Mouse (Mus musculus): ENCODE results near the gene Lcn8. TPM values are rescaled to one million over a fixed set of nuclear protein-coding genes. Genes with fewer than 3 reads are reported as not detected.
"Not testable (repeated sequence)": the region's sequence is repeated elsewhere in the genome, so short reads cannot be mapped to it uniquely, and the experiment has no call there.

Lcn8 gene
- polyA plus RNA-seq, 1 experiment from 2014 or later, result not detected

DNA sequence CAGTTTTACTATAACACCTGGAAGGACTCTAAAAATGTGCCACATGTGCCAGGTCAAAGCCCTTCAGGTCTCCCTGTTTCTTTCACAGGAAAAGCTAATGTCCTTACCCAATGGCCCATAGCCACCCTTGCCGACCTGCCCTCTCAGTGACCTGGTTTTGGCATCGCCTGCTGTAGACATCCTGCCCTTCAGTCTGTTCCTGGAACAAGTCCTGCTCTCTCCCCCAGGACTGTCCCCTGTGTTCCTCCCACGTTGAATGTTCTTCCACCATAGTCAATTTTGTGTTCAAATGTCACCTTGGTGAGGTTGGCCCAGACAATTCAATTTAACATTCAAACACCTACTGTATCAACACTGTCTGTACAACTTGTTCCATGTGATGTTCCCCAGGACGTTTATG lies 44.0 kb downstream of the Lcn8 start:
- no peaks in the 10 kb centered on the region for H3K27me3 ChIP-seq (replicated peaks; ENCODE audit: control insufficient read depth, insufficient read depth, low read length)
- no peak overlapping the region for H3K4me3 ChIP-seq (ENCODE audit: low read length)
- WGBS, result 70% methylated on average over 4 of the region's 4 CpGs
- H3K9ac ChIP-seq (ENCODE audit: low read depth, low read length), result no peak overlapping the region
- no peak overlapping the region for H3K4me2 ChIP-seq (ENCODE audit: low read depth, low read length)
- no peak for ATAC-seq
- no peaks in the 10 kb centered on the region for H3K4me1 ChIP-seq (ENCODE audit: control insufficient read depth, insufficient read depth, low read length)
- H3K27ac ChIP-seq (ENCODE audit: low read length), result no peak overlapping the region
- no peaks in the 10 kb centered on the region for H3K9me3 ChIP-seq (ENCODE audit: control insufficient read depth, low read length)
- H3K36me3 ChIP-seq (ENCODE audit: control insufficient read depth, insufficient read depth, low read length), result no peaks in the 10 kb centered on the region

GRCm38 (mm10) chr2:25698696-25699095 lies 45.8 kb downstream of the Lcn8 start:
- H3K9ac ChIP-seq (ENCODE audit: low read depth, low read length), result no peak overlapping the region
- ATAC-seq, result no peak
- 83% methylated on average over 2 of the region's 2 CpGs for WGBS

GRCm38 (mm10) chr2:25699743-25700142 lies 46.8 kb downstream of the Lcn8 start, which contains the start of gene Obp2a:
Gene Obp2a, plus strand, starts transcription at chr2:25700043.
- H3K4me1 ChIP-seq (ENCODE audit: control insufficient read depth, insufficient read depth, low read length); ATAC-seq; H3K27ac ChIP-seq (ENCODE audit: low read length); H3K9me3 ChIP-seq (ENCODE audit: control insufficient read depth, low read length); H3K27me3 ChIP-seq (replicated peaks; ENCODE audit: control insufficient read depth, insufficient read depth, low read length); H3K4me2 ChIP-seq (ENCODE audit: low read depth, low read length); H3K36me3 ChIP-seq (ENCODE audit: control insufficient read depth, insufficient read depth, low read length); H3K9ac ChIP-seq (ENCODE audit: low read depth, low read length); H3K4me3 ChIP-seq (ENCODE audit: low read length): not testable (repeated sequence)
- WGBS, result 64% methylated on average over 3 of the region's 3 CpGs

More at GRCm38 (mm10) chr2:25698696-25699095, 45.8 kb downstream of the Lcn8 start:
- Histone ChIP-seq H3K9me3 (ENCODE audit: control insufficient read depth, low read length) (no peaks in the 10 kb centered on the region), H3K27ac (ENCODE audit: low read length) (no peak overlapping the region), H3K4me2 (ENCODE audit: low read depth, low read length) (no peak overlapping the region), H3K27me3 (replicated peaks; ENCODE audit: control insufficient read depth, insufficient read depth, low read length) (no peaks in the 10 kb centered on the region), H3K4me1 (ENCODE audit: control insufficient read depth, insufficient read depth, low read length) (no peaks in the 10 kb centered on the region), H3K36me3 (ENCODE audit: control insufficient read depth, insufficient read depth, low read length) (no peaks in the 10 kb centered on the region), H3K4me3 (ENCODE audit: low read length) (no peak overlapping the region)

DNA sequence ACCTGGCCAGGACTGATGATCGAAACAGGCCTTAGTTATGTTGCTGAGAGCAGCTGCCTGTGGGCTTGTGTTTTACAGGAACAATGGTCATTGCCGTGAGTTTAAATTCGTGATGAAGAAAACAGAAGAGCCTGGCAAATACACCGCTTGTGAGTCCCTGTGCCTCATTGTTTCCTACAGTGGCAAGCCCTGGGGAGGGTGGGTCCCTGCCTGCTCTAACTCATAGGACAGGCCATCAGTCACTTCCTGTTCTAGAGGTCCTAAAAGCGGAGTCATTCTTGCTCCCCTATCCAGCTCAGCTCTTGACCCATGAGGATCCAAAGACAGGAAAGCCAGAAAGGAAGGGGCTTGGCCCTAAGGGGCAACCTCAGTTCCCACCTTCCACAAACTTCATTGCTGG lies 48.1 kb downstream of the Lcn8 start:
- Histone ChIP-seq H3K4me2 (ENCODE audit: low read depth, low read length) (no peak overlapping the region), H3K9ac (ENCODE audit: low read depth, low read length) (no peak overlapping the region), H3K27me3 (replicated peaks; ENCODE audit: control insufficient read depth, insufficient read depth, low read length) (no peaks in the 10 kb centered on the region), H3K9me3 (ENCODE audit: control insufficient read depth, low read length) (no peaks in the 10 kb centered on the region), H3K27ac (ENCODE audit: low read length) (no peak overlapping the region), H3K4me3 (ENCODE audit: low read length) (no peak overlapping the region), H3K4me1 (ENCODE audit: control insufficient read depth, insufficient read depth, low read length) (no peaks in the 10 kb centered on the region), H3K36me3 (ENCODE audit: control insufficient read depth, insufficient read depth, low read length) (no peaks in the 10 kb centered on the region)
- ATAC-seq, result no peak
- 77% methylated on average over 5 of the region's 5 CpGs for WGBS

GRCm38 (mm10) chr2:25703706-25704105 lies 50.8 kb downstream of the Lcn8 start:
- no peak overlapping the region for H3K4me3 ChIP-seq (ENCODE audit: low read length)
- no peaks in the 10 kb centered on the region for H3K27me3 ChIP-seq (replicated peaks; ENCODE audit: control insufficient read depth, insufficient read depth, low read length)
- H3K4me1 ChIP-seq (ENCODE audit: control insufficient read depth, insufficient read depth, low read length), result 0 out of 2 replicates have a peak, but pooled peaks cover 6% of the 10 kb centered on the region
- no peak overlapping the region for H3K27ac ChIP-seq (ENCODE audit: low read length)
- WGBS, result 80% methylated on average over 4 of the region's 4 CpGs
- no peaks in the 10 kb centered on the region for H3K9me3 ChIP-seq (ENCODE audit: control insufficient read depth, low read length)
- H3K4me2 ChIP-seq (ENCODE audit: low read depth, low read length), result no peak overlapping the region
- no peak overlapping the region for H3K9ac ChIP-seq (ENCODE audit: low read depth, low read length)
- no peaks in the 10 kb centered on the region for H3K36me3 ChIP-seq (ENCODE audit: control insufficient read depth, insufficient read depth, low read length)
- no peak for ATAC-seq

Other genes starting within 250 kb of the Lcn8 start
- 0.13 and 0.33 TPM in 2 replicates for gene Fut7, start 229.9 kb upstream of the Lcn8 start, polyA plus RNA-seq (2015; fragmentation: Nextera tagmentation; extraction: Ambion mirVana)
- 2.1 and 2.8 TPM in 2 replicates for gene Abca2, start 224.4 kb upstream of the Lcn8 start, polyA plus RNA-seq (2015; fragmentation: Nextera tagmentation; extraction: Ambion mirVana)
- gene Clic3, start 196.3 kb upstream of the Lcn8 start, polyA plus RNA-seq (2015; fragmentation: Nextera tagmentation; extraction: Ambion mirVana), result 2.6 and 2.7 TPM in 2 replicates
- gene Paxx, start 192.0 kb upstream of the Lcn8 start, polyA plus RNA-seq (2015; fragmentation: Nextera tagmentation; extraction: Ambion mirVana), result 31.5 and 37.4 TPM in 2 replicates
- gene Ptgds, start 183.1 kb upstream of the Lcn8 start, polyA plus RNA-seq (2015; fragmentation: Nextera tagmentation; extraction: Ambion mirVana), result 4.0 and 4.5 TPM in 2 replicates
- 0.32 TPM in 1 of 2 replicates, not detected in the other for gene Lcn12, start 159.2 kb upstream of the Lcn8 start, polyA plus RNA-seq (2015; fragmentation: Nextera tagmentation; extraction: Ambion mirVana)
- 70.2 and 71.9 TPM in 2 replicates for gene Fbxw5, start 152.4 kb upstream of the Lcn8 start, polyA plus RNA-seq (2015; fragmentation: Nextera tagmentation; extraction: Ambion mirVana)
- gene C8g, start 151.4 kb upstream of the Lcn8 start, polyA plus RNA-seq (2015; fragmentation: Nextera tagmentation; extraction: Ambion mirVana), result 6.8 and 8.5 TPM in 2 replicates
- gene Traf2, start 106.2 kb upstream of the Lcn8 start, polyA plus RNA-seq (2015; fragmentation: Nextera tagmentation; extraction: Ambion mirVana), result 28.4 and 34.1 TPM in 2 replicates
- 343 and 364 TPM in 2 replicates for gene Edf1, start 95.3 kb upstream of the Lcn8 start, polyA plus RNA-seq (2015; fragmentation: Nextera tagmentation; extraction: Ambion mirVana)
- gene Mamdc4, start 78.3 kb upstream of the Lcn8 start, polyA plus RNA-seq (2015; fragmentation: Nextera tagmentation; extraction: Ambion mirVana), result 582 and 797 TPM in 2 replicates
- gene Phpt1, start 77.9 kb upstream of the Lcn8 start, polyA plus RNA-seq (2015; fragmentation: Nextera tagmentation; extraction: Ambion mirVana), result 145 and 176 TPM in 2 replicates
- 0.93 and 1.4 TPM in 2 replicates for gene Ajm1, start 71.4 kb upstream of the Lcn8 start, polyA plus RNA-seq (2015; fragmentation: Nextera tagmentation; extraction: Ambion mirVana)
- 45.8 and 52.7 TPM in 2 replicates for gene Rabl6, start 44.6 kb upstream of the Lcn8 start, polyA plus RNA-seq (2015; fragmentation: Nextera tagmentation; extraction: Ambion mirVana)
- 0.12 and 0.18 TPM in 2 replicates for gene Ccdc183, start 35.4 kb upstream of the Lcn8 start, polyA plus RNA-seq (2015; fragmentation: Nextera tagmentation; extraction: Ambion mirVana)
- gene Tmem141, start 31.1 kb upstream of the Lcn8 start, polyA plus RNA-seq (2015; fragmentation: Nextera tagmentation; extraction: Ambion mirVana), result 25.4 and 26.6 TPM in 2 replicates
- 6.6 and 7.1 TPM in 2 replicates for gene Fcna, start 25.1 kb upstream of the Lcn8 start, polyA plus RNA-seq (2015; fragmentation: Nextera tagmentation; extraction: Ambion mirVana)
- not detected in 2 replicates for gene Lcn5, start 4.8 kb downstream of the Lcn8 start, polyA plus RNA-seq (2015; fragmentation: Nextera tagmentation; extraction: Ambion mirVana)
- not detected in 2 replicates for gene Lcn6, start 23.7 kb downstream of the Lcn8 start, polyA plus RNA-seq (2015; fragmentation: Nextera tagmentation; extraction: Ambion mirVana)
- gene Lcn10, start 29.6 kb downstream of the Lcn8 start, polyA plus RNA-seq (2015; fragmentation: Nextera tagmentation; extraction: Ambion mirVana), result not detected in 2 replicates
- not detected in 2 replicates for gene Obp2a, start 46.9 kb downstream of the Lcn8 start, polyA plus RNA-seq (2015; fragmentation: Nextera tagmentation; extraction: Ambion mirVana)
- gene Bmyc, start 53.6 kb downstream of the Lcn8 start, polyA plus RNA-seq (2015; fragmentation: Nextera tagmentation; extraction: Ambion mirVana), result 82.8 and 94.2 TPM in 2 replicates
- not detected in 2 replicates for gene Obp2b, start 83.9 kb downstream of the Lcn8 start, polyA plus RNA-seq (2015; fragmentation: Nextera tagmentation; extraction: Ambion mirVana)
- not detected in 2 replicates for gene Lcn3, start 112.4 kb downstream of the Lcn8 start, polyA plus RNA-seq (2015; fragmentation: Nextera tagmentation; extraction: Ambion mirVana)
- not detected in 2 replicates for gene Lcn11, start 123.9 kb downstream of the Lcn8 start, polyA plus RNA-seq (2015; fragmentation: Nextera tagmentation; extraction: Ambion mirVana)
- not detected in 2 replicates for gene Gm13539, start 129.1 kb downstream of the Lcn8 start, polyA plus RNA-seq (2015; fragmentation: Nextera tagmentation; extraction: Ambion mirVana)
- gene Glt6d1, start 162.7 kb downstream of the Lcn8 start, polyA plus RNA-seq (2015; fragmentation: Nextera tagmentation; extraction: Ambion mirVana), result not detected in 2 replicates
- not detected in 2 replicates for gene Lcn9, start 170.0 kb downstream of the Lcn8 start, polyA plus RNA-seq (2015; fragmentation: Nextera tagmentation; extraction: Ambion mirVana)
- not detected in 2 replicates for gene Sohlh1, start 194.1 kb downstream of the Lcn8 start, polyA plus RNA-seq (2015; fragmentation: Nextera tagmentation; extraction: Ambion mirVana)
- 0.31 and 0.54 TPM in 2 replicates for gene Kcnt1, start 210.6 kb downstream of the Lcn8 start, polyA plus RNA-seq (2015; fragmentation: Nextera tagmentation; extraction: Ambion mirVana)